Mouse (Mus musculus): Measurements from ENCODE around the gene Gm6408. TPM values are rescaled to one million over a fixed set of nuclear protein-coding genes. Genes with fewer than 3 reads are reported as not detected.
"Not testable (repeated sequence)": the region's sequence is repeated elsewhere in the genome, so short reads cannot be mapped to it uniquely, and the experiment has no call there.

Gene Gm6408
- polyA plus RNA-seq, 1 experiment from 2014 or later, result not detected

GRCm38 (mm10) chr5:146453556-146453955 is 28.2 kb upstream of the Gm6408 start:
- no peak overlapping the region for H3K9ac ChIP-seq (ENCODE audit: low read length)
- H3K4me3 ChIP-seq (ENCODE audit: low read length), result no peak overlapping the region
- no peaks in the 10 kb centered on the region for H3K27me3 ChIP-seq (ENCODE audit: control insufficient read depth, insufficient read depth, low read length)
- no peaks in the 10 kb centered on the region for H3K4me1 ChIP-seq (ENCODE audit: control insufficient read depth, insufficient read depth, low read length)
- no peak overlapping the region for H3K4me2 ChIP-seq (ENCODE audit: low read depth, low read length)
- no peaks in the 10 kb centered on the region for H3K9me3 ChIP-seq (replicated peaks; ENCODE audit: control insufficient read depth, low read length)
- ATAC-seq (replicated peaks; ENCODE audit: extremely low read depth, insufficient read depth, low FRiP score), result no peak
- H3K27ac ChIP-seq (ENCODE audit: low read length), result no peak overlapping the region
- WGBS, result 83% methylated on average over 6 of the region's 6 CpGs
- H3K36me3 ChIP-seq (ENCODE audit: control insufficient read depth, insufficient read depth), result no peaks in the 10 kb centered on the region

- Histone ChIP-seq H3K9me3 (replicated peaks; ENCODE audit: control insufficient read depth, low read length) (no peaks in the 10 kb centered on the region), H3K36me3 (ENCODE audit: control insufficient read depth, insufficient read depth) (no peaks in the 10 kb centered on the region), H3K27ac (ENCODE audit: low read length) (no peak overlapping the region), H3K27me3 (ENCODE audit: control insufficient read depth, insufficient read depth, low read length) (no peaks in the 10 kb centered on the region), H3K9ac (ENCODE audit: low read length) (no peak overlapping the region), H3K4me2 (ENCODE audit: low read depth, low read length) (no peak overlapping the region), H3K4me1 (ENCODE audit: control insufficient read depth, insufficient read depth, low read length) (no peaks in the 10 kb centered on the region), H3K4me3 (ENCODE audit: low read length) (no peak overlapping the region)
- WGBS, result 71% methylated on average over 8 of the region's 8 CpGs
- no peak for ATAC-seq (replicated peaks; ENCODE audit: extremely low read depth, insufficient read depth, low FRiP score)
Observed at GRCm38 (mm10) chr5:146461612-146462011, 20.2 kb upstream of the Gm6408 start.

- no peak overlapping the region for H3K4me3 ChIP-seq (ENCODE audit: low read length)
- no peak overlapping the region for H3K9ac ChIP-seq (ENCODE audit: low read length)
- H3K4me2 ChIP-seq (ENCODE audit: low read depth, low read length), result no peak overlapping the region
- WGBS, result 89% methylated on average over 19 of the region's 19 CpGs
- ATAC-seq (replicated peaks; ENCODE audit: extremely low read depth, insufficient read depth, low FRiP score), result no peak
- no peaks in the 10 kb centered on the region for H3K36me3 ChIP-seq (ENCODE audit: control insufficient read depth, insufficient read depth)
- H3K9me3 ChIP-seq (replicated peaks; ENCODE audit: control insufficient read depth, low read length), result no peaks in the 10 kb centered on the region
- no peak overlapping the region for H3K27ac ChIP-seq (ENCODE audit: low read length)
- no peaks in the 10 kb centered on the region for H3K27me3 ChIP-seq (ENCODE audit: control insufficient read depth, insufficient read depth, low read length)
- H3K4me1 ChIP-seq (ENCODE audit: control insufficient read depth, insufficient read depth, low read length), result no peaks in the 10 kb centered on the region
Observed at GRCm38 (mm10) chr5:146466663-146467062, 15.1 kb upstream of the Gm6408 start.

- H3K9me3 ChIP-seq (replicated peaks; ENCODE audit: control insufficient read depth, low read length), result no peaks in the 10 kb centered on the region
- no peak for ATAC-seq (replicated peaks; ENCODE audit: extremely low read depth, insufficient read depth, low FRiP score)
- no peak overlapping the region for H3K4me3 ChIP-seq (ENCODE audit: low read length)
- H3K36me3 ChIP-seq (ENCODE audit: control insufficient read depth, insufficient read depth), result no peaks in the 10 kb centered on the region
- no peaks in the 10 kb centered on the region for H3K27me3 ChIP-seq (ENCODE audit: control insufficient read depth, insufficient read depth, low read length)
- H3K4me2 ChIP-seq (ENCODE audit: low read depth, low read length), result no peak overlapping the region
- 84% methylated on average over 9 of the region's 9 CpGs for WGBS
- no peaks in the 10 kb centered on the region for H3K4me1 ChIP-seq (ENCODE audit: control insufficient read depth, insufficient read depth, low read length)
- no peak overlapping the region for H3K27ac ChIP-seq (ENCODE audit: low read length)
- no peak overlapping the region for H3K9ac ChIP-seq (ENCODE audit: low read length)
Observed at GRCm38 (mm10) chr5:146468311-146468710, 13.5 kb upstream of the Gm6408 start.

- H3K9me3 ChIP-seq (replicated peaks; ENCODE audit: control insufficient read depth, low read length), result no peaks in the 10 kb centered on the region
- H3K4me2 ChIP-seq (ENCODE audit: low read depth, low read length), result no peak overlapping the region
- no peak overlapping the region for H3K9ac ChIP-seq (ENCODE audit: low read length)
- ATAC-seq (replicated peaks; ENCODE audit: extremely low read depth, insufficient read depth, low FRiP score), result no peak
- WGBS, result 84% methylated on average over 9 of the region's 9 CpGs
- no peaks in the 10 kb centered on the region for H3K27me3 ChIP-seq (ENCODE audit: control insufficient read depth, insufficient read depth, low read length)
- no peaks in the 10 kb centered on the region for H3K36me3 ChIP-seq (ENCODE audit: control insufficient read depth, insufficient read depth)
- no peak overlapping the region for H3K4me3 ChIP-seq (ENCODE audit: low read length)
- no peaks in the 10 kb centered on the region for H3K4me1 ChIP-seq (ENCODE audit: control insufficient read depth, insufficient read depth, low read length)
- no peak overlapping the region for H3K27ac ChIP-seq (ENCODE audit: low read length)
Observed at GRCm38 (mm10) chr5:146470821-146471220, 10.9 kb upstream of the Gm6408 start.

GRCm38 (mm10) chr5:146471311-146471710 is 10.5 kb upstream of the Gm6408 start:
- no peaks in the 10 kb centered on the region for H3K36me3 ChIP-seq (ENCODE audit: control insufficient read depth, insufficient read depth)
- H3K9me3 ChIP-seq (replicated peaks; ENCODE audit: control insufficient read depth, low read length), result no peaks in the 10 kb centered on the region
- H3K27me3 ChIP-seq (ENCODE audit: control insufficient read depth, insufficient read depth, low read length), result no peaks in the 10 kb centered on the region
- H3K4me2 ChIP-seq (ENCODE audit: low read depth, low read length), result no peak overlapping the region
- H3K4me1 ChIP-seq (ENCODE audit: control insufficient read depth, insufficient read depth, low read length), result no peaks in the 10 kb centered on the region
- no peak overlapping the region for H3K27ac ChIP-seq (ENCODE audit: low read length)
- WGBS, result 70% methylated on average over 5 of the region's 5 CpGs
- H3K4me3 ChIP-seq (ENCODE audit: low read length), result no peak overlapping the region
- H3K9ac ChIP-seq (ENCODE audit: low read length), result no peak overlapping the region
- ATAC-seq (replicated peaks; ENCODE audit: extremely low read depth, insufficient read depth, low FRiP score), result no peak

- WGBS, result 81% methylated on average over 12 of the region's 12 CpGs
- H3K4me1 ChIP-seq (ENCODE audit: control insufficient read depth, insufficient read depth, low read length), result no peaks in the 10 kb centered on the region
- H3K9me3 ChIP-seq (replicated peaks; ENCODE audit: control insufficient read depth, low read length), result no peaks in the 10 kb centered on the region
- no peak overlapping the region for H3K27ac ChIP-seq (ENCODE audit: low read length)
- no peak overlapping the region for H3K4me3 ChIP-seq (ENCODE audit: low read length)
- H3K9ac ChIP-seq (ENCODE audit: low read length), result no peak overlapping the region
- ATAC-seq (replicated peaks; ENCODE audit: extremely low read depth, insufficient read depth, low FRiP score), result no peak
- H3K36me3 ChIP-seq (ENCODE audit: control insufficient read depth, insufficient read depth), result no peaks in the 10 kb centered on the region
- no peaks in the 10 kb centered on the region for H3K27me3 ChIP-seq (ENCODE audit: control insufficient read depth, insufficient read depth, low read length)
- H3K4me2 ChIP-seq (ENCODE audit: low read depth, low read length), result no peak overlapping the region
Observed at GRCm38 (mm10) chr5:146471821-146472220, 9.9 kb upstream of the Gm6408 start.

GRCm38 (mm10) chr5:146479564-146479963 is 2.2 kb upstream of the Gm6408 start:
- ATAC-seq (replicated peaks; ENCODE audit: extremely low read depth, insufficient read depth, low FRiP score); H3K9ac ChIP-seq (ENCODE audit: low read length); H3K4me3 ChIP-seq (ENCODE audit: low read length); H3K27ac ChIP-seq (ENCODE audit: low read length); H3K27me3 ChIP-seq (ENCODE audit: control insufficient read depth, insufficient read depth, low read length); H3K36me3 ChIP-seq (ENCODE audit: control insufficient read depth, insufficient read depth); H3K9me3 ChIP-seq (replicated peaks; ENCODE audit: control insufficient read depth, low read length); H3K4me2 ChIP-seq (ENCODE audit: low read depth, low read length); H3K4me1 ChIP-seq (ENCODE audit: control insufficient read depth, insufficient read depth, low read length): not testable (repeated sequence)
- 4% methylated on average over 4 of the region's 4 CpGs for WGBS

GRCm38 (mm10) chr5:146488959-146489358 is 7.2 kb downstream of the Gm6408 start:
- H3K4me1 ChIP-seq (ENCODE audit: control insufficient read depth, insufficient read depth, low read length); H3K4me2 ChIP-seq (ENCODE audit: low read depth, low read length); H3K27me3 ChIP-seq (ENCODE audit: control insufficient read depth, insufficient read depth, low read length); H3K9me3 ChIP-seq (replicated peaks; ENCODE audit: control insufficient read depth, low read length); H3K4me3 ChIP-seq (ENCODE audit: low read length); ATAC-seq (replicated peaks; ENCODE audit: extremely low read depth, insufficient read depth, low FRiP score); H3K27ac ChIP-seq (ENCODE audit: low read length); H3K36me3 ChIP-seq (ENCODE audit: control insufficient read depth, insufficient read depth); H3K9ac ChIP-seq (ENCODE audit: low read length): not testable (repeated sequence)
- 11% methylated on average over 3 of the region's 4 CpGs for WGBS

- not testable (repeated sequence) for H3K27me3 ChIP-seq (ENCODE audit: control insufficient read depth, insufficient read depth, low read length)
- WGBS, result no CpG with 5 or more reads among the region's 5 CpGs
Observed at GRCm38 (mm10) chr5:146491063-146491462, 9.3 kb downstream of the Gm6408 start, which contains the start of gene Gm6370. Gm6370 (plus strand) TSS chr5:146491363.

More at GRCm38 (mm10) chr5:146491063-146491462, 9.3 kb downstream of the Gm6408 start, which contains the start of gene Gm6370:
- H3K9me3 ChIP-seq (replicated peaks; ENCODE audit: control insufficient read depth, low read length); H3K4me1 ChIP-seq (ENCODE audit: control insufficient read depth, insufficient read depth, low read length); H3K27ac ChIP-seq (ENCODE audit: low read length); H3K36me3 ChIP-seq (ENCODE audit: control insufficient read depth, insufficient read depth); H3K4me3 ChIP-seq (ENCODE audit: low read length); H3K9ac ChIP-seq (ENCODE audit: low read length); H3K4me2 ChIP-seq (ENCODE audit: low read depth, low read length); ATAC-seq (replicated peaks; ENCODE audit: extremely low read depth, insufficient read depth, low FRiP score): not testable (repeated sequence)
